Mouse (Mus musculus) fibroblast of lung, adult 2 months (primary cell): Measurements from ENCODE around the gene Tcf25.

Source experiments
- DNase-seq: peaks from one replicate; pipeline ENCODE4 v3.0.0-alpha.2; 2011; ENCODE audit warnings: low read depth

The Tcf25 gene

GRCm38 (mm10) chr8:123349073-123349472, 24.5 kb upstream of the Tcf25 start:
- DNase-seq = no peak

GRCm38 (mm10) chr8:123352118-123352517, 21.4 kb upstream of the Tcf25 start:
- no peak for DNase-seq

- no peak for DNase-seq
Measured at GRCm38 (mm10) chr8:123352786-123353185, 20.8 kb upstream of the Tcf25 start.

GRCm38 (mm10) chr8:123353216-123353615, 20.3 kb upstream of the Tcf25 start:
- no peak for DNase-seq

GRCm38 (mm10) chr8:123361082-123361739, 12.3 kb upstream of the Tcf25 start:
- DNase-seq = peak; percentile 37

- peak; percentile 72 for DNase-seq
Measured at GRCm38 (mm10) chr8:123374239-123374578, 656 bp downstream of the Tcf25 start.

GRCm38 (mm10) chr8:123375701-123376100, 2.1 kb downstream of the Tcf25 start:
- no peak for DNase-seq

- no peak for DNase-seq
Measured at GRCm38 (mm10) chr8:123376106-123376505, 2.6 kb downstream of the Tcf25 start.

- DNase-seq = no peak
Measured at GRCm38 (mm10) chr8:123381711-123382110, 8.2 kb downstream of the Tcf25 start.

- no peak for DNase-seq
Measured at GRCm38 (mm10) chr8:123382516-123382915, 9.0 kb downstream of the Tcf25 start.

- DNase-seq = no peak
Measured at GRCm38 (mm10) chr8:123384883-123385540, 11.5 kb downstream of the Tcf25 start.

- DNase-seq = no peak
Measured at GRCm38 (mm10) chr8:123387041-123387440, 13.5 kb downstream of the Tcf25 start.

- no peak for DNase-seq
Measured at GRCm38 (mm10) chr8:123387801-123388200, 14.2 kb downstream of the Tcf25 start.

GRCm38 (mm10) chr8:123389026-123389425, 15.5 kb downstream of the Tcf25 start:
- DNase-seq = no peak

GRCm38 (mm10) chr8:123398308-123398707, 24.8 kb downstream of the Tcf25 start:
- no peak for DNase-seq

- no peak for DNase-seq
Measured at GRCm38 (mm10) chr8:123401936-123402335, 28.4 kb downstream of the Tcf25 start.

- no peak for DNase-seq
Measured at GRCm38 (mm10) chr8:123402730-123403326, 29.3 kb downstream of the Tcf25 start.

GRCm38 (mm10) chr8:123404521-123404920, 31.0 kb downstream of the Tcf25 start:
- no peak for DNase-seq

GRCm38 (mm10) chr8:123406786-123407185, 33.2 kb downstream of the Tcf25 start, which contains the start of gene Mc1r:
TSS of gene Mc1r (plus strand) at chr8:123407107.
- no peak for DNase-seq

GRCm38 (mm10) chr8:123407612-123408011, 34.1 kb downstream of the Tcf25 start:
- DNase-seq = no peak

- no peak for DNase-seq
Measured at GRCm38 (mm10) chr8:123408586-123409544, 35.3 kb downstream of the Tcf25 start.

GRCm38 (mm10) chr8:123410049-123410587, 36.6 kb downstream of the Tcf25 start:
- no peak for DNase-seq
